Mouse (Mus musculus): Measurements from ENCODE around the gene Zfp518a. TPM values are rescaled to one million over a fixed set of nuclear protein-coding genes. Genes with fewer than 3 reads are reported as not detected.

The Zfp518a gene
- polyA plus RNA-seq (2012; rRNA removed): 5.4 and 5.9 TPM in 2 replicates

DNA sequence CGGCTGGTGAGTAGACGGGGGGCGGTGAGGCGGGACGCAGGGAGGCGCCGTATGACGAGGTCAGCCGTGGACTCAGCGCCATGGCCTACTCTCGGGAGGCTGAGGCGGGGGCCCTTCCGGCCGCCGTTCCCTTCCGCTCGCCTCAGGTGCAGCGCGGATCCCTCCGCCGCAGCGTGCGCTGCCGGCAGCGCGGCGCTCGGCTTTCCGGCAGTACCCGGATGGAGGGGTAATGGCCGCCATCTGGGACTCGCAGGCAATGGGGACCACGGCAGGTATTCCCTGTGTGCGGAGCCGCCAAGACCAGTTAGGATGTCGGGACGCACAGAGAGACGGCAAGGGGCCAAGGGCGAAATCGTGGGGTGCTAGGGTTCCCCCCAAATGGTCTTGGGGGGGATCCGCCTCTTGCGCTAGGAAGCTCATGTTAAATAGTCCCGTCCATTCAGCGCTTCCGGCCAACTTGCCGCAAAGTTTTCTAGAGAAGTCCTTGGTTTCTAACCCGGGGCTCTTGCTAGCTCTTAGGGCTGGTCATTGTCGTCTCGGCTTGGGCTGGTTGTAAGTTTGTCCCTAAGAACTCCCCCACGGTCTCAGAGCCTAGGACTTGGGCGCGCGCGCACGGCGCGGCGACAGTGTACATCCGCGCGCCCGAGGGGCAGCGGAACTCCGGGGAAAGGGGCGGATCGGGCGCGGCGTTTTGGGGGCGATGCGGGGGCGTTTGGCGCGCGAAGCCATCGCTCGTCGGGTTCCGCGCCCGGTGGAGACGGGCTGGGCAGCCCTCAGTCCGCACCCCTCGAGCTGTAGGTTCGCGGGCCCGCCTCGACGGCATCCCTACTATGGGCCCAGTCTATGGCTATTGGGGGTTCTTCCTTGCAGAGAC, at the start of gene Zfp518a:
TSS of gene Zfp518a (plus strand) at position 187 of the 874 bp plus-strand sequence.

Other genes starting within 250 kb of the Zfp518a start
- gene Cc2d2b, start 146.0 kb upstream of the Zfp518a start, polyA plus RNA-seq (2012; rRNA removed): 0.17 and 0.32 TPM in 2 replicates
- 16.2 and 17.4 TPM in 2 replicates for gene Ccnj, start 63.4 kb upstream of the Zfp518a start, polyA plus RNA-seq (2012; rRNA removed)
- 0.48 and 0.55 TPM in 2 replicates for gene Blnk, start 99.8 kb downstream of the Zfp518a start, polyA plus RNA-seq (2012; rRNA removed)
- 0.10 and 0.13 TPM in 2 replicates for gene Dntt, start 134.6 kb downstream of the Zfp518a start, polyA plus RNA-seq (2012; rRNA removed)
- not detected in 2 replicates for gene Opalin, start 182.4 kb downstream of the Zfp518a start, polyA plus RNA-seq (2012; rRNA removed)

Measured in central nervous system, embryonic 18 days (tissue).